Mouse (Mus musculus): ENCODE results near the gene Bpgm.

Gene Bpgm

DNA sequence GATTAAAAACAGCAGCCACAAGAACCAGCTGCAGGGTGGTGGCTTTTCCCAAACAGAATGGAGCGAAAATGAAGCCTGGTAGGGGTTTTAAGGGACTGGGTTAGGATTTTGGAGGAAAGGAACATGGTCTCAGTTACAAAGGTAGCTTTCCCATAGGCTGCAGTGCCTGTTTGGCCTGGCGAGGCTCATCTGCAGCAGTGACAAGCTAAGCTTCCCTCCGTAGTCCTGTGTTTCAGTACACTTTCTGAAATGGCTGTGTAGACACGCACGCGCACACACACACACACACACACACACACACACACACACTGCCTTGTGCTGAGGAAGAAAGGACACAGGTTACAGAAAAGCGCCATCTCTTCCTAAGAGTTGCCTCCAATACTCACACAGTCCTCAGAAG is 7.8 kb downstream of the Bpgm start:
- DNase-seq (ENCODE audit: low spot score in 2 of 2): peak in 1 of 2 experiments; percentile 53

DNA sequence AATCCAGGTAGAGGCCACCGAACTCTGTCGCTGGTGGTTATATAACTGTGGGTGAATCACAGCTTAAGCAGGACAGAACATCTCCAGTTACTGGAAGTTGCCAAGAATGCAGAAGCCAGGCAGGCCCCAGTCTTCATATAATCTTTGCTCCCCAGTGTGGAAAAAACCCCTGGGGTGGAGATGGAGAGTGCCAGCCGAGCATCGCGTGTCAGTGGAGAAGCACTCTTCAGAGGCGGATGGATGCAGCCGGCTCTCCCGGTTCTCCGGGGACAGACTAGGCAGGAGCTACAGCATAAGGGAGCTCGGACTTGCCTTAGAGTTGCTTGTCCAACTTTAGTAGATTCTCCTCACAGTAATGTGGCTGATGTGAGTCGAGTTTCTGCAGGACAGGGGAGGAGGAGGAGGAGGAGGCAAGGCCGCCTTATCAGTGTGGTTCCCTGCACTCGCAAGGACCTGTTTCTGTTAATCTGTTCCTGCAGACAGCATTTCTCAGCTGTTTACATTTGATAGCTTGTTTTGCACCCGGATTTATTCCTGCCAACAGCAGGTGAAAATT is 10.1 kb downstream of the Bpgm start:
- DNase-seq (ENCODE audit: low spot score in 2 of 2): peak; percentile 68 to 72

GRCm38 (mm10) chr6:34493327-34494095 is 17.5 kb downstream of the Bpgm start:
- no peak for DNase-seq (ENCODE audit: low spot score in 2 of 2)

GRCm38 (mm10) chr6:34495140-34495551 is 19.1 kb downstream of the Bpgm start:
- DNase-seq (ENCODE audit: low spot score in 2 of 2): no peak

GRCm38 (mm10) chr6:34497991-34498625 is 22.1 kb downstream of the Bpgm start:
- no peak for DNase-seq (ENCODE audit: low spot score in 2 of 2)

DNA sequence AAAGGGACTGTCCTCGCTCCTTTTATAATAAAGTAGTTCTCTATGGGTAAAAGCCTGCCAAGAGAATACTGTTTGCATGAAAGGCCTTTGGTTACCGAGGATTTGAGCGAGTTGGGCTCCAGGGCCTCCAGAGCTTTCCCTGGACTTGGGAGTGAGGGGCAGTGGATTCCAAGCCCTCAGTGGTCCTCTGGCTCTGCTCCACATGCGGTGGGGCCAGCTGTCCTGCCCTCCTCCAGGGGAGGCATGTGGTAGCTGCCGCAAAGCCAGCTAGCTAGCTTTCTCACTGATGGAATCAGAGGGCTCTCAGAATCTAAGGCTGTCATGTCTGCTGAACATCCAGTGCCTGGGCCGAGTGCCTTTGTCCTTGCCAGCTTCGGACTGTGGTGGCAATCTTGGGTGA is 26.3 kb downstream of the Bpgm start:
- peak in 1 of 2 experiments; percentile 58 for DNase-seq (ENCODE audit: low spot score in 2 of 2)

DNA sequence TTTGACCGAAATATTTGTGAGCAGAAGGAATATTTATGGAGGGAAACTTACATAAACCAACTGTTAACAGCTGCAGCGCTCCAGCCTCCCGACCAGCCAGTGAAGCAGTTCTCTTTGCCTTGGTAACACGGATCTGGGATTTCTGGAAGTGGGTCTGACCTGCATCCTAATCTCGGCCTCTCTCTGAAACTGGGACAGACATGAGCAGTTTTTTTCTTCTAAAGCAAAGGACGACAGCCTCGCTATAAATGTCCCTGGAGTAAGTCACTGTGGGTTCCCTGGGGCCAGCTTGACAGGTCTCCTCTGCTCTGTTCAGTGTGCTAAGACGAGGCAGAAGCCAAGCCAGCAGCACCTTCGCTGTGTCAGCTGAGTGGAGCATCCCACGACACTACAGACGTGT is 29.9 kb downstream of the Bpgm start:
- DNase-seq (ENCODE audit: low spot score in 2 of 2): no peak

DNA sequence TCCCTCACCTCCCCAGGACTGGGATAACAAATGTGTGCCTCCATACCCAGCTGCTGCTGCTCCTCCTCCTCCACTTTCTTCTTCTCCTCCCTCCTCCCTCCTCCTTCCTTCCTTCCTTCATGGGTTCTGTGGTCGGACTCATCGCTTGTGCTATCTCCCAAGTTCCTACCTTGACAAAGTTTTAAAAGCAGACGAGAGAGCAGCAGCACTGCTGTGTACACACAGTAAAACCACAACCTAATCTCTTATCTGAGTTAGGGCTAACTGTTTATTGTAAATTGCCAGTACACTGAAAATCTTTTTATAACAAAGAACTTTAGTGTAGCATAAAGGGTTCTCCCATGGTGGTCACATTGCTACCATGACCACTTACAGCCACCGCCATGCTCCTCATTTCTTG is 31.6 kb downstream of the Bpgm start:
- no peak for DNase-seq (ENCODE audit: low spot score in 2 of 2)

- peak in 1 of 2 experiments; percentile 53 for DNase-seq (ENCODE audit: low spot score in 2 of 2)
Measured at GRCm38 (mm10) chr6:34508016-34508415, 32.0 kb downstream of the Bpgm start.

- no peak for DNase-seq (ENCODE audit: low spot score in 2 of 2)
Measured at GRCm38 (mm10) chr6:34510277-34510676, 34.3 kb downstream of the Bpgm start.

GRCm38 (mm10) chr6:34511410-34511809 is 35.4 kb downstream of the Bpgm start:
- DNase-seq (ENCODE audit: low spot score in 2 of 2): no peak

GRCm38 (mm10) chr6:34512741-34513140 is 36.7 kb downstream of the Bpgm start:
- no peak for DNase-seq (ENCODE audit: low spot score in 2 of 2)

GRCm38 (mm10) chr6:34514655-34515054 is 38.6 kb downstream of the Bpgm start:
- no peak for DNase-seq (ENCODE audit: low spot score in 2 of 2)

DNA sequence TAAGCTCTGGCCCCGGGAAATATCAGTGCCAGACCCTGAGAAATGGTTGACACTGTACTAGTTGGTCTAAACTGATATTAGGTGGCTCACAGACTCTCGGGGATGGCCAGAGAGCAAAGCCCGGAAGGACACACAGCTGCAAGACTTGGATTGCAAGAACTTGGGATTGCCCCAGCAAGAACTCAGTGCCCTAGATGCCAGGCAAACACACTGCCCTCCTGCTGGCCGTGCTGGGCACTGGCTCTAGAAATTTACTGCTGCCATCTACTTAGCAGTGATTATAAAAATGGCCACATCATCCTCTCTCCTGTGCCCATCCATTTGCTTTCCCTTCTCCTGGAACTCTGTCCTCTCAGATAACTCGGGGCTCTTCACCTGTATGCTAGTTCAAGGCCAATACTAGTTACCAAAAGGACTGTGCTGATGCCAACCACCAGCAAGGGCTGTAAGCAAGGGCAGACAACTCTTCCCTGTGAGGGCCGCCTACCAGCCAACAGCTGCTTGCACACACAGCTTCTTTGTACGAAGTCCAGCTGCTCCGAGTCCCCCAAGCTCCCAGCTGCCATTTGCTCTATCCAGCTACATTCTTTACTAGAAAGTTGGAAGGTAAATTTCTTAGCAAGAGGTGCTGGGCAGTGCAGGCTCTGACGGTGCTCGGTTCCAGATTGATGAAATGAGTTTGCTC is 39.2 kb downstream of the Bpgm start:
- DNase-seq (ENCODE audit: low spot score in 2 of 2): no peak

DNA sequence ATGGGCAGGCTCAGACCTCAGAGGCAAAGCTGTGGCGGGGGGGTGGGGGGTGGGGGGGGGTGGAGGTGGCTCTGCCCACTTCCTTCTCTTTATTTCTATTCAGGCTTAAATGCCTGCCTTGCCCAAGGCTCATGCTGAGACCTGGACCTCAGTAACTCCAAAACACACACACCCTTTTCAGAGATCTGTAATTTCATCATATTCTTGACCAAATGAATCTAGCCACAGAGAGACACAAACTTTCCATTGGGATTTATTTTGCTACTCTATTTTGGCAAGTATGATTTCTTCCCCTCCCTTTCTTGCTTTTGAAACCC is 39.7 kb downstream of the Bpgm start:
- no peak for DNase-seq (ENCODE audit: low spot score in 2 of 2)

GRCm38 (mm10) chr6:34517750-34518149 is 41.7 kb downstream of the Bpgm start:
- DNase-seq (ENCODE audit: low spot score in 2 of 2): peak in 1 of 2 experiments; percentile 39

DNA sequence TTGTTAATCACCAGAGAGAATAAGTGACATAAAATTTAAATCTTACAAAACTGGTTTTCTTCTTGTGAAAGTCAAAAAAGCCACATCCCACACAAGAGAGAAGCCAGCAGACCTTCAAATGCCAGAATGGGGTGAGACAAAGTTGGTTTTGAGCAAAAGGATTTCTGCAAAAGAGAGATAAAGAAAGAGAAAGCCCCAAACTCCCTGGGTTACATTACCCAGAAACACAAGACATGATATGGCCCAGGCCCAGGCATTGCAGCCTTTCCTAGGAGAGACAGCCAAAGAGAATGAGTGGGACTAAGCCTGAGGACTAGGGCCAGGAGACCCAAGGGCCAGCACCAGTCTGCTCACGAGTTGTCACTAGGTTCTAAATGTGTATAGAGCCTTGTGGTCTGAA is 43.1 kb downstream of the Bpgm start:
- DNase-seq (ENCODE audit: low spot score in 2 of 2): no peak

DNA sequence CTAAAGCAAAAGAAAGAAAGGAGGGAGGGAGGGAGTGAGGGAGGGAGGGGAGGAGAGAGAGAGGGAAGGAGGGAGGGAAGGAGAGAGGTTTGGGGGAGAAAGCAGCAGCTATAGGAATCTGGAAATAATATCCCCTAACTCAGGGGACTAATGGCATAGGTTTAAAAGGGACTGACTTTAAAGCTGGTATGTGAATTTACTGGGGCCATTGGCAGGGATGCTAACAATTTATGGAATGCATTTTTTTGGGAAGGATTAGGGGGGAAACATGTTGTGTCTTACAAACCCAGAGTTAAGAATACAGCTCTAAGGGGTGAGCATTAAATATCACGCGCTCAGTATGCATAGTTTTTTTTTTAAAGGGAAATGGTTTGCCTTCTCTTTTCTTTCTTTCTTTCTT is 44.5 kb downstream of the Bpgm start:
- no peak for DNase-seq (ENCODE audit: low spot score in 2 of 2)

DNA sequence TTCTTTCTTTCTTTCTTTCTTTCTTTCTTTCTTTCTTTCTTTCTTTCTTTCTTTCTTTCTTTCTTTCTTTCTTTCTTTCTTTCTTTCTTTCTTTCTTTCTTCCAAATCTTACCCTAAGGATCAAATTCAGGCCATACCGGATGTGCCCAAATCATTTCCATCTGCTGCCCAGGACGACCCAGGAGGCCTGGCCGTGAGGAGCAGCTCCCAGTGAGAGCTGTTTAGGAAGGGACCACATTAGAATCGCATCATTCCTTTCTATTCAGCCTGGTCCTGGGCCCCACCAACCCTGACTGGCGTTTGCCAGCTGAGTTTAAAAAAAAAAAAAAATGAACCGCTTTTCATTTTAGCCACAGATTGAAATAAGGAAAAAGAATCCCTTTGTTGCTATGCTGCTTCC is 44.9 kb downstream of the Bpgm start:
- DNase-seq (ENCODE audit: low spot score in 2 of 2): no peak

GRCm38 (mm10) chr6:34523476-34523875 is 47.5 kb downstream of the Bpgm start:
- no peak for DNase-seq (ENCODE audit: low spot score in 2 of 2)

DNA sequence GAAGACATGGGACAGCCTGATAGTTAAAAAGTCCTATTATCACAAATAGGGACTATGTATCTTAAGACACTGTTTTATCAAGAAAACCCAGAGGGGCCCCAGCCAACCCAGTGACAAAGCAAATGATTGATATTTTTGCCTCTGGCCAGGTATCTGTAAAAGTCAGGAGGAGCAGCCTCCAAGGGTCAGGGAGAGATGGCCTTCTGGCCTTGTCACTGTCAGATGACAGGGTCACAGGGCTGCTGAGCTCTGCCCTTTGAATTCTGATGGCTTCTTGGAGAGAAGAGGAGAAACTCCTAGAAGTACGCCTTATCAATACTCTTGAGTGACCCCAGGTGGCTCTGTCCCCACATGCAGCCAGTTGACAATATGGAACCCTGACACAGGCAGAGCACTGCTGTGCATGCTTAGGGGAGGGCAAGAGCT is 49.5 kb downstream of the Bpgm start:
- DNase-seq (ENCODE audit: low spot score in 2 of 2): no peak

DNA sequence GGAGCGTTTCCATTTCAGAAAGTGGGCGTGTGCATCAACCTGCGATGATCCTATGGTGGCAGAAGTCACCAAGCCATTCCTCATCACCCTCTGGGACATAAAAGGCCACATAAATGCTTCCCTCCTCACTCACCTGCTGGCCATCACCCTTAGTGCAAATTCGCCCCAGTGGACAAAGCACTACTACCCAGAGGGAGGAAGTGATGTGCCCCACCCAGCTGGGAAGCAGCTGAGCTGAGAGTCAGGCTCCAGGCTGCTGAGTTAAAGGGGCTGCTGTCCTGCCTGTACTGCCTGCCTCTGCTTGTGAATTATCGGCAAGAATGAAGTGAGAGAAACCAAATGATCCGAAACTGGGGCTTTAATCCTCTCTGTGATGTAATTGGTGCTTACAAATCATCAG is 49.9 kb downstream of the Bpgm start:
- DNase-seq (ENCODE audit: low spot score in 2 of 2): no peak

DNA sequence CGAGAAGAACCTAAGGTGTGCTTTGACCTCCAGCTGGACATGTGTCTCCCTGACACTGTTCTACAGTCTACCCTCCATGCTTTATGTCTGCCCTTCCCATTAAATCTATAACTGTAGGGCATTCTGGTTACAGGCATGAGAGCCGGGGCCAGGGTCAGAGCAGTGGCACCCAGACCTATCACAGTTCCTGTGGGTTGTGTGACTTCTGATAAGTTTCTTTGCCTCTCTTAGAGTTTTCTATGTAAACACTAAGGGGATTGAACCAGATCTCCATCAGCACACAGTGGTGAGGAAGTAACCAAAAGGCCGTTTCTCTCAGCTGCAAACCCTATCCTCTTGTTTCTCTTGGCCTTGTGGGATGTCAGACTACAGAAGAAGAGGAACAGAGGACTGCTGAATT is 50.4 kb downstream of the Bpgm start:
- DNase-seq (ENCODE audit: low spot score in 2 of 2): no peak
